Mouse (Mus musculus): ENCODE data around the gene Taf1b. TPM values are rescaled to one million over a fixed set of nuclear protein-coding genes. Genes with fewer than 3 reads are reported as not detected.
A peak's percentile ranks its signal among the peaks of the same experiment; 100 is the strongest.

Gene Taf1b
- polyA plus RNA-seq, 1 experiment from 2014 or later: 33.1 TPM

- Histone ChIP-seq H3K9me3 (ENCODE audit: control insufficient read depth, low read length) (no peaks in the 10 kb centered on the region), H3K4me3 (ENCODE audit: low read depth, low read length) (no peak overlapping the region), H3K4me2 (ENCODE audit: low read depth, low read length, severe bottlenecking) (no peak overlapping the region), H3K27ac (ENCODE audit: low read depth, low read length) (no peak overlapping the region), H3K27me3 (ENCODE audit: control insufficient read depth, insufficient read depth, low read length) (peaks cover 8% of the 10 kb centered on the region; the same call in 1 of the 2 replicates), H3K36me3 (ENCODE audit: control insufficient read depth, insufficient read depth, low read length) (no peaks in the 10 kb centered on the region), H3K4me1 (replicated peaks; ENCODE audit: control insufficient read depth, insufficient read depth, low read length) (no peaks in the 10 kb centered on the region), H3K9ac (ENCODE audit: low read length) (no peak overlapping the region)
- no peak for DNase-seq (ENCODE audit: low spot score)
- ATAC-seq (replicated peaks; ENCODE audit: low FRiP score): no peak
- WGBS: 85% methylated on average over 3 of the region's 3 CpGs
These were observed 69.4 kb downstream of the Taf1b start for GRCm38 (mm10) chr12:24567606-24568005.

- Histone ChIP-seq H3K4me1 (replicated peaks; ENCODE audit: control insufficient read depth, insufficient read depth, low read length) (no peaks in the 10 kb centered on the region), H3K9me3 (ENCODE audit: control insufficient read depth, low read length) (no peaks in the 10 kb centered on the region), H3K4me3 (ENCODE audit: low read depth, low read length) (peak within 1 kb of the TSS; percentile 56), H3K27ac (ENCODE audit: low read depth, low read length) (no peak within 1 kb of the TSS), H3K27me3 (ENCODE audit: control insufficient read depth, insufficient read depth, low read length) (peaks cover 16% of the 10 kb centered on the region), H3K9ac (ENCODE audit: low read length) (peak within 1 kb of the TSS; percentile 55), H3K36me3 (ENCODE audit: control insufficient read depth, insufficient read depth, low read length) (no peaks in the 10 kb centered on the region), H3K4me2 (ENCODE audit: low read depth, low read length, severe bottlenecking) (peak within 1 kb of the TSS; percentile 88)
- DNase-seq (ENCODE audit: low spot score): peak; percentile 96
- peak; percentile 100 for ATAC-seq (replicated peaks; ENCODE audit: low FRiP score)
- 2% methylated on average over 44 of the region's 64 CpGs for WGBS
These were observed 73.6 kb downstream of the Taf1b start, which contains the start of gene Grhl1 for GRCm38 (mm10) chr12:24571523-24572392. Gene Grhl1, plus strand, starts transcription at chr12:24572283.

GRCm38 (mm10) chr12:24572421-24573274, 74.5 kb downstream of the Taf1b start:
- DNase-seq (ENCODE audit: low spot score) (no peak), ATAC-seq (replicated peaks; ENCODE audit: low FRiP score) (peak; percentile 59)
- Histone ChIP-seq H3K4me2 (ENCODE audit: low read depth, low read length, severe bottlenecking) (peak overlapping the region; percentile 88), H3K27me3 (ENCODE audit: control insufficient read depth, insufficient read depth, low read length) (peaks cover 16% of the 10 kb centered on the region), H3K4me3 (ENCODE audit: low read depth, low read length) (peak overlapping the region; percentile 56), H3K27ac (ENCODE audit: low read depth, low read length) (no peak overlapping the region), H3K9me3 (ENCODE audit: control insufficient read depth, low read length) (no peaks in the 10 kb centered on the region), H3K4me1 (replicated peaks; ENCODE audit: control insufficient read depth, insufficient read depth, low read length) (no peaks in the 10 kb centered on the region), H3K36me3 (ENCODE audit: control insufficient read depth, insufficient read depth, low read length) (no peaks in the 10 kb centered on the region), H3K9ac (ENCODE audit: low read length) (peak overlapping the region; percentile 55)
- WGBS: 6% methylated on average over 47 of the region's 48 CpGs

- ATAC-seq (replicated peaks; ENCODE audit: low FRiP score) (no peak), DNase-seq (ENCODE audit: low spot score) (no peak)
- no peak overlapping the region for H3K27ac ChIP-seq (ENCODE audit: low read depth, low read length)
- no peak overlapping the region for H3K9ac ChIP-seq (ENCODE audit: low read length)
- H3K4me2 ChIP-seq (ENCODE audit: low read depth, low read length, severe bottlenecking): no peak overlapping the region
- peaks cover 16% of the 10 kb centered on the region for H3K27me3 ChIP-seq (ENCODE audit: control insufficient read depth, insufficient read depth, low read length)
- no peaks in the 10 kb centered on the region for H3K36me3 ChIP-seq (ENCODE audit: control insufficient read depth, insufficient read depth, low read length)
- no peaks in the 10 kb centered on the region for H3K9me3 ChIP-seq (ENCODE audit: control insufficient read depth, low read length)
- H3K4me1 ChIP-seq (replicated peaks; ENCODE audit: control insufficient read depth, insufficient read depth, low read length): no peaks in the 10 kb centered on the region
- 68% methylated on average over 3 of the region's 3 CpGs for WGBS
- no peak overlapping the region for H3K4me3 ChIP-seq (ENCODE audit: low read depth, low read length)
These were observed 75.1 kb downstream of the Taf1b start for GRCm38 (mm10) chr12:24573275-24573580.

- Histone ChIP-seq H3K36me3 (ENCODE audit: control insufficient read depth, insufficient read depth, low read length) (no peaks in the 10 kb centered on the region), H3K4me2 (ENCODE audit: low read depth, low read length, severe bottlenecking) (no peak overlapping the region), H3K4me3 (ENCODE audit: low read depth, low read length) (no peak overlapping the region), H3K9ac (ENCODE audit: low read length) (no peak overlapping the region), H3K27me3 (ENCODE audit: control insufficient read depth, insufficient read depth, low read length) (peaks cover 16% of the 10 kb centered on the region), H3K9me3 (ENCODE audit: control insufficient read depth, low read length) (no peaks in the 10 kb centered on the region), H3K4me1 (replicated peaks; ENCODE audit: control insufficient read depth, insufficient read depth, low read length) (no peaks in the 10 kb centered on the region), H3K27ac (ENCODE audit: low read depth, low read length) (no peak overlapping the region)
- ATAC-seq (replicated peaks; ENCODE audit: low FRiP score) (no peak), DNase-seq (ENCODE audit: low spot score) (no peak)
- WGBS: 65% methylated on average over 7 of the region's 7 CpGs
These were observed 76.7 kb downstream of the Taf1b start for GRCm38 (mm10) chr12:24574870-24575269.

GRCm38 (mm10) chr12:24580452-24580851, 82.3 kb downstream of the Taf1b start:
- 88% methylated on average over 1 of the region's 1 CpGs for WGBS
- ATAC-seq (replicated peaks; ENCODE audit: low FRiP score) (no peak), DNase-seq (ENCODE audit: low spot score) (no peak)
- Histone ChIP-seq H3K4me1 (replicated peaks; ENCODE audit: control insufficient read depth, insufficient read depth, low read length) (no peaks in the 10 kb centered on the region), H3K4me3 (ENCODE audit: low read depth, low read length) (no peak overlapping the region), H3K36me3 (ENCODE audit: control insufficient read depth, insufficient read depth, low read length) (no peaks in the 10 kb centered on the region), H3K9me3 (ENCODE audit: control insufficient read depth, low read length) (no peaks in the 10 kb centered on the region), H3K4me2 (ENCODE audit: low read depth, low read length, severe bottlenecking) (no peak overlapping the region), H3K27me3 (ENCODE audit: control insufficient read depth, insufficient read depth, low read length) (no peaks in the 10 kb centered on the region), H3K9ac (ENCODE audit: low read length) (no peak overlapping the region), H3K27ac (ENCODE audit: low read depth, low read length) (no peak overlapping the region)

- no peaks in the 10 kb centered on the region for H3K27me3 ChIP-seq (ENCODE audit: control insufficient read depth, insufficient read depth, low read length)
- H3K4me1 ChIP-seq (replicated peaks; ENCODE audit: control insufficient read depth, insufficient read depth, low read length): no peaks in the 10 kb centered on the region
- DNase-seq (ENCODE audit: low spot score) (no peak), ATAC-seq (replicated peaks; ENCODE audit: low FRiP score) (no peak)
- no peaks in the 10 kb centered on the region for H3K36me3 ChIP-seq (ENCODE audit: control insufficient read depth, insufficient read depth, low read length)
- no peak overlapping the region for H3K4me2 ChIP-seq (ENCODE audit: low read depth, low read length, severe bottlenecking)
- H3K27ac ChIP-seq (ENCODE audit: low read depth, low read length): no peak overlapping the region
- H3K4me3 ChIP-seq (ENCODE audit: low read depth, low read length): no peak overlapping the region
- 86% methylated on average over 14 of the region's 14 CpGs for WGBS
- H3K9me3 ChIP-seq (ENCODE audit: control insufficient read depth, low read length): no peaks in the 10 kb centered on the region
- no peak overlapping the region for H3K9ac ChIP-seq (ENCODE audit: low read length)
These were observed 83.0 kb downstream of the Taf1b start for GRCm38 (mm10) chr12:24580996-24581683.

- H3K9me3 ChIP-seq (ENCODE audit: control insufficient read depth, low read length): no peaks in the 10 kb centered on the region
- no peak overlapping the region for H3K4me3 ChIP-seq (ENCODE audit: low read depth, low read length)
- no peaks in the 10 kb centered on the region for H3K36me3 ChIP-seq (ENCODE audit: control insufficient read depth, insufficient read depth, low read length)
- no peaks in the 10 kb centered on the region for H3K4me1 ChIP-seq (replicated peaks; ENCODE audit: control insufficient read depth, insufficient read depth, low read length)
- 89% methylated on average over 3 of the region's 3 CpGs for WGBS
- H3K27ac ChIP-seq (ENCODE audit: low read depth, low read length): no peak overlapping the region
- DNase-seq (ENCODE audit: low spot score) (no peak), ATAC-seq (replicated peaks; ENCODE audit: low FRiP score) (no peak)
- H3K4me2 ChIP-seq (ENCODE audit: low read depth, low read length, severe bottlenecking): no peak overlapping the region
- no peaks in the 10 kb centered on the region for H3K27me3 ChIP-seq (ENCODE audit: control insufficient read depth, insufficient read depth, low read length)
- no peak overlapping the region for H3K9ac ChIP-seq (ENCODE audit: low read length)
These were observed 85.5 kb downstream of the Taf1b start for GRCm38 (mm10) chr12:24583653-24584052.
